Mouse (Mus musculus): ENCODE results near the gene B4galt1.

B4galt1 gene

GRCm38 (mm10) chr4:40870206-40870605, 16.4 kb upstream of the B4galt1 start:
- no peak for DNase-seq (ENCODE audit: low spot score in 2 of 2)

GRCm38 (mm10) chr4:40868554-40869232, 14.9 kb upstream of the B4galt1 start:
- peak in 1 of 2 experiments; percentile 37 for DNase-seq (ENCODE audit: low spot score in 2 of 2)

GRCm38 (mm10) chr4:40864361-40864760, 10.6 kb upstream of the B4galt1 start:
- DNase-seq (ENCODE audit: low spot score in 2 of 2), result no peak

GRCm38 (mm10) chr4:40863340-40863739, 9.5 kb upstream of the B4galt1 start:
- DNase-seq (ENCODE audit: low spot score in 2 of 2), result no peak

GRCm38 (mm10) chr4:40861131-40861530, 7.3 kb upstream of the B4galt1 start:
- DNase-seq (ENCODE audit: low spot score in 2 of 2), result no peak

GRCm38 (mm10) chr4:40857824-40858346, 4.1 kb upstream of the B4galt1 start:
- DNase-seq (ENCODE audit: low spot score in 2 of 2), result no peak

- DNase-seq (ENCODE audit: low spot score in 2 of 2), result no peak
These were observed 2.8 kb upstream of the B4galt1 start for GRCm38 (mm10) chr4:40856571-40856970.

GRCm38 (mm10) chr4:40854387-40854933, 655 bp upstream of the B4galt1 start:
- DNase-seq (ENCODE audit: low spot score in 2 of 2), result no peak

GRCm38 (mm10) chr4:40852861-40853564, 792 bp downstream of the B4galt1 start:
- DNase-seq (ENCODE audit: low spot score in 2 of 2), result no peak

GRCm38 (mm10) chr4:40852249-40852781, 1.5 kb downstream of the B4galt1 start:
- no peak for DNase-seq (ENCODE audit: low spot score in 2 of 2)

- DNase-seq (ENCODE audit: low spot score in 2 of 2), result no peak
These were observed 2.0 kb downstream of the B4galt1 start for GRCm38 (mm10) chr4:40851763-40852248.

GRCm38 (mm10) chr4:40851031-40851762, 2.6 kb downstream of the B4galt1 start:
- DNase-seq (ENCODE audit: low spot score in 2 of 2), result no peak

GRCm38 (mm10) chr4:40850582-40850981, 3.2 kb downstream of the B4galt1 start:
- no peak for DNase-seq (ENCODE audit: low spot score in 2 of 2)

GRCm38 (mm10) chr4:40849518-40849917, 4.3 kb downstream of the B4galt1 start:
- DNase-seq (ENCODE audit: low spot score in 2 of 2), result no peak

GRCm38 (mm10) chr4:40848246-40848645, 5.6 kb downstream of the B4galt1 start:
- DNase-seq (ENCODE audit: low spot score in 2 of 2), result no peak

GRCm38 (mm10) chr4:40847160-40847559, 6.6 kb downstream of the B4galt1 start:
- DNase-seq (ENCODE audit: low spot score in 2 of 2), result no peak

- DNase-seq (ENCODE audit: low spot score in 2 of 2), result no peak
These were observed 7.5 kb downstream of the B4galt1 start for GRCm38 (mm10) chr4:40846143-40846931.

- DNase-seq (ENCODE audit: low spot score in 2 of 2), result peak in 1 of 2 experiments; percentile 8
These were observed 8.7 kb downstream of the B4galt1 start for GRCm38 (mm10) chr4:40844811-40845751.

GRCm38 (mm10) chr4:40844251-40844721, 9.5 kb downstream of the B4galt1 start:
- DNase-seq (ENCODE audit: low spot score in 2 of 2), result peak in 1 of 2 experiments; percentile 52
